Mouse (Mus musculus) megakaryocyte, embryonic 14.5 days (primary cell): Measurements from ENCODE around the gene Gm45213.

Experiments used
- FLI1 ChIP-seq: IDR thresholded peaks from 2 replicates; pipeline ENCODE4 v1.6.1; 2012; ENCODE audit warnings: low read length, inconsistent platforms, mixed read lengths
- GATA1 ChIP-seq: IDR thresholded peaks from 3 replicates; pipeline ENCODE4 v1.6.1; 2012; ENCODE audit warnings: mixed read lengths, low read length, inconsistent platforms, borderline replicate concordance

GRCm38 (mm10) chr7:66087652-66088051 lies 44.2 kb downstream of the Gm45213 start:
- TF ChIP-seq GATA1 (no peak), FLI1 (no peak)
